Mouse (Mus musculus) right cerebral cortex, postnatal 4 days (tissue): ENCODE measurements around the gene 1600002K03Rik.

Source experiments
- DNase-seq: peaks from one replicate; pipeline ENCODE4 v3.0.0-alpha.2; 2022

The 1600002K03Rik gene

DNA sequence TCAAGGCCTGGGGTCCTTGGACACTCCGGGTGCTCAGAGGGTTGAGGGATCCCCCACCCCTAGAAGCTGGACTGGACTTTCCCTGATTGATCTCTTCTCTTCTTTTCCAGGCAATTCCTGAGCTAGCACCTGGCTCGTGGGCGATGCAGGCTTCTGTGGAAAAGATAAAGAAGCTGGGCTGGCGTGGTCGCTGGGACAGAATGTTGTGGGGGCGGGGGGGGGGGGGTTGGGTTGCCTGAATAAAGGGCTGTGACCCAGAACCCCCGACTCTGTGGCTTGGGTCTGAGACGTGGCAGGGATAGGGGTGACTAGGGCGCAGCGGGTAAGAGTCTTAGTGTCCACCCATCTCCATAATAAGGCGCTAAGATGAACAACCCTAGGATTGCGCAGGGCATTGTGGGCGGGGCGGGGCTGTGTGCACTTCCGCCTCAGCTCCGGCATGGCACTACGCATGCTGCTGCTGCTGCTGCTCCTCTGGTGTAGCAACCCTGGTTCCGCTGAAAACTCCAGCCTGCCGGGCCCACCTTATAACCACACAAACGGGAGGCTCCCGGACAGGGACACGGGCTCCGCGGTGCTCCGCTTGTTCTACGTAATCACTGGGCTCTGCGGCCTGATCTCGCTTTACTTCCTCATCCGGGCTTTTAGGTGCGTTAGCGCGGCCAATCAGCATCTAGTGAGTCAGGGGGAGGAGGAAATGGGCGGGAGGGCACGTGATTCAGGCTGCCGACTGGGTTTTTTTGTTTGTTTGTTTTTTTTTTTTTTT is at the start of gene 1600002K03Rik:
1600002K03Rik (plus strand) TSS at position 418 of the 766 bp plus-strand sequence.
- peak; percentile 81 for DNase-seq

DNA sequence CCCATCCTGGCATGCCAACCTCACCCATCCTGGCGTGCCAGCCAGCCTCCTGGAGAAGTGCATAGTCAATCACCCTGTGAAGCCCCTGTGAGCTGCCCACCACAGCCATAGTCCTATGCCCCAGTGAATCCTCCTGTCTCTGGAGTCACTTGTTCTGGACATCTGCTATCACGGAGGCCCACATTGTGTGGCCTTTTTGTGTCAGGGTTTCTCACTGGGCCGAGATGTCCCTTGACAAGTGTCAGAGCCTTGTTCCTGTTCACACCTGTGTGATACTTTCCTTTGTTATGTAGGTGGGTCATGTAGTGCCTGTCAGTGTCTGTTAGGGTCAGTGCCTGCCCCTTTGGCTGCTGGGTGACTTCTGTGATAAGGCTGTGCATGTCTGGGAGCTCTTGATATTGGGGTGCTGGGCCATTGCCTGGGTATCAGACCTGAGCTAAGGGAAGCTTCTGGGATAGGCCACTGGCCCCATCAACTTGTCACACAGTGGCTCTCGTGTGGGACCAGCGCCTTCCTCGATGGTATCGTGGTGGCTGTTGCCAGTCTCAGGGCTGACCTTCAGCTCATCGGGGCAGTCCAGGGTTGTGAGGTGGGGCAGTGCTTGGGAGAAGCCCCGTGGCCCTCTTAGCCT is 48.7 kb upstream of the 1600002K03Rik start:
- DNase-seq, result no peak

DNA sequence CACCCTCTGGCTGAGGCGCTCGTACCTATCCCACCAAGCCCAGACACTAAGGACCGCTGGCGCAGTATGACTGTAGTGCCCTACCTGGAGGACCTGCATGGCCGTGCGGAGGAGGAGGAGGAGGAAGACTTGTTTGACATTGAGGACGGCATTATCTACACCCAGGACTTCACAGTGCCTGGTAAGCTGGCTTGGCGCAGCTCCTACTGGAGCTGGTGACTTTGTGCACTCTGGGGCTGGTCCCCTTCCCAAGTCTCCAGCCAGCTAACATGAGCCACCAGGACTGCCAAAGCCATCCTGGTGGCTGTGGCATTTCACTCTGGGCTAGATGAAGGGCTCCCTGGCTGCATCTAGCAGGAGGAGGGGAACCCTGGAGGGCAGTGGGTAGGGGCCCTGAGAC is 44.8 kb upstream of the 1600002K03Rik start:
- DNase-seq, result no peak

- no peak for DNase-seq
These were observed 42.9 kb upstream of the 1600002K03Rik start for GRCm38 (mm10) chr10:80129846-80130245.

DNA sequence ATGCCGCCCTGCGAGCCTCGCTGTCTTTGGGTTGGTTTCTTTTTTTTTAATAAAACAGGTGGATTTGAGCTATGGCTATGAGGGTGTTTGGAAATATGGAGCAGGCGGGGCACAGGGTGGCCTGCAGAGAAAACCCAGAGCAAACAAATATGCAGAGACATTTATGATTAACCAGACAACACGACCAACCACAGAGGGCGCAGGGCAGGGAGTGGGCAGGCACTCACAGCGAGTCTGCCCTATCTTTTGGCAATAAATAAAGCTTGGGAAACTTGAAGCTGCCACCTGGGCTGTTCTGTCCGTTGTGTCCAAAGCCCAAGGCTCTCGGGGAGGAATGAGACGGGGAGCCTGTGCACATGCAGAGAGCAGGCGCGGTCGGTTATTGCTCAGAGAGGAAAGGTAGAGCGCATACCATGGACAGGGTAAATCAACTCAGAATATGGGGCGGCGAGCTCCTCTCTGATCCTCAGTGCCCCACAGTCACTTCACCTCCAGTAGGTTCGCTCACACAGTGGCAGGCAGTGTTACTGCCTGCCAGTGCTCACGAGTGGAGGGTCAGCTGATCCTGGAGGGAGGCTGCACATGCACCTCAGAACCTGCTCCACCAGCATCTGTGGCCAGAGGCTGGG is 42.2 kb upstream of the 1600002K03Rik start:
- DNase-seq, result peak; percentile 14

- DNase-seq, result peak; percentile 72
These were observed 41.3 kb upstream of the 1600002K03Rik start for GRCm38 (mm10) chr10:80131316-80131951.

GRCm38 (mm10) chr10:80131952-80132350 is 40.8 kb upstream of the 1600002K03Rik start:
- no peak for DNase-seq

DNA sequence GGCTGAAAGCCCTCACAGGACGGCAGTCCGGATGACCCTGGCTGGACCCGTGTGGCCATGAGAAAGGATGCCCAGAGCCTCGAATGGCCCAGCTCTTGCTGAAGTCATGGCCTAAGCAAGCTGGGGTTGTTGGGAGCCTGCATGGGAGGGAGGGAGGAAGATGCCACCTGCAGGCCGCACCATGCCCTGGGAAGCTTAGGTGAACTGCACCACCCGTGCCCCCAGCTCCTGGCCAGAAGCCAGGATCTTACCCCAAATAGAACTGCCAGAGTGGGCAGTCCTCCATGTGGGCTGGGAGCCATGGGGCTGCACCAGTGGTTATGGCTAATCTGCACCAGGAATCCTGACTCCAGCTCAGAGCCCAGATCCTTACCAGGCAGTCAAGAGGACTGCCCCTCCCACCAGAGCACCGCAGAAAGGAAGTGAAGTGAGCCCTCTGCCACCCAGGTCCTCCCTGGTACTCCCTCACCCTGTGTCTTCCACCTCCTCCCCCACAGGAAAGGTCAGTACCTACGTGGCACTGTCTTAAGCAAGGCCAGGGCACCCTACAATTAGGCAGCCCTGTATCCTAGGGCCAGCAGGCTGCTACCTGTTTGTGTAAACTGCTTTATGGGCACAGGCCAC is 39.4 kb upstream of the 1600002K03Rik start:
- no peak for DNase-seq

GRCm38 (mm10) chr10:80134421-80134820 is 38.3 kb upstream of the 1600002K03Rik start:
- DNase-seq, result no peak

DNA sequence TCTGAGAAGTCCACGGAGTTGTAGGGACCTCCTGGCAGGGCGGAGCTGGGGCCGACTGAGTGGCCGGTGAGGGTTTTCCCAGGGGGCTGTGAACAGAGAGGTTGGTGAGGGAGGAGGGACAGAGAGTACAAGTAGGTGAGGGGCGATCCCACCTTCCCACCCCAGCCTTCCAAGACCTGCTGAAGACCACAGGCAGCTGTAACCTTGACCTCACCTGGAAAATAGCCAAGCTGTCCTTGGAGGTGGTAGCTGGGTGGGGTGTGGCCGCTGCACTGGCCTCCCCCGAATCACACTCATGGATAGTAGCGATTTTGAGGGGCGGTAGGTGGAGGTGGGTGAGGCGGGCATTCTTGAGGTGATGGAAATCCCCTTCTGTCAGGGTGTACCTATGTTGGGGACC is 37.6 kb upstream of the 1600002K03Rik start:
- DNase-seq, result no peak

GRCm38 (mm10) chr10:80135641-80136040 is 37.1 kb upstream of the 1600002K03Rik start:
- DNase-seq, result no peak

DNA sequence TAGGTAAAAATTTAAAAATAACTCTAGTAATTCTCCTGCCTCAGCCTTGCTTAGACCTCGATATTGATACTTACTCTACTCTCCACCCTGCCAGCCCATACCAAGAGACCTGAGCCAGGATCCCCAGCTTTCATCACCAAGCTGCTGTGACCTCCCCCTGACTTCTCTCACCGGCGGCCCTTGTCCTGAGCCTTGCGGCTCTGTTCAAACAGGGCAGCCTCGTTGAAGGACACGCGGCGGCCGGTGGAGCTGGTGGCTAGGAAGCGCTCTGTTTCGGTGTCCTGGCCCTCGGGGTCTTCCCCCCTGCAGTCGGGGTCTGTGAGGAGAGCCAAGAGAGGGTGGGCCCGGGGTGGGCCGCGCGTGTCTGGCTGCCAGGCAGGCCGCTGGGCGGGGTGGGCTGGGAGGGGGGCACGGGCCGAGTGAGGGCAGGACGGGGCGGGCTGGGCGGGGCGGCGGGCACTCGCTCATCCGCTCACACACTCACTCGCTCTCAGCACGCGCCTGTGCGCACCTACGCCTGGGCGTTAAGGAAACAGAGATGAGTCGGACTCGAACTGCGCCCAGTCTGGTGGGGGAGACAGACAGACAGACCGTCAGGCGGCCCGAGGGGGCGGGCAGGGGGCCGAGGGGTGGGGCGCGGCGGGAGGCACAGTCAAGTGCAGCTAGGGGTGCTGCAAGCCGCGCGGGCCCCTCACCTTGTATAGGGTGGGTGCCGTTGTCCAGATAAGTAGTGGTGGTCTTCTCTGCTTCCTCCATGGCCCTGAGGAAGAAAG is 36.4 kb upstream of the 1600002K03Rik start:
- no peak for DNase-seq

GRCm38 (mm10) chr10:80136952-80137625 is 35.7 kb upstream of the 1600002K03Rik start:
- no peak for DNase-seq

DNA sequence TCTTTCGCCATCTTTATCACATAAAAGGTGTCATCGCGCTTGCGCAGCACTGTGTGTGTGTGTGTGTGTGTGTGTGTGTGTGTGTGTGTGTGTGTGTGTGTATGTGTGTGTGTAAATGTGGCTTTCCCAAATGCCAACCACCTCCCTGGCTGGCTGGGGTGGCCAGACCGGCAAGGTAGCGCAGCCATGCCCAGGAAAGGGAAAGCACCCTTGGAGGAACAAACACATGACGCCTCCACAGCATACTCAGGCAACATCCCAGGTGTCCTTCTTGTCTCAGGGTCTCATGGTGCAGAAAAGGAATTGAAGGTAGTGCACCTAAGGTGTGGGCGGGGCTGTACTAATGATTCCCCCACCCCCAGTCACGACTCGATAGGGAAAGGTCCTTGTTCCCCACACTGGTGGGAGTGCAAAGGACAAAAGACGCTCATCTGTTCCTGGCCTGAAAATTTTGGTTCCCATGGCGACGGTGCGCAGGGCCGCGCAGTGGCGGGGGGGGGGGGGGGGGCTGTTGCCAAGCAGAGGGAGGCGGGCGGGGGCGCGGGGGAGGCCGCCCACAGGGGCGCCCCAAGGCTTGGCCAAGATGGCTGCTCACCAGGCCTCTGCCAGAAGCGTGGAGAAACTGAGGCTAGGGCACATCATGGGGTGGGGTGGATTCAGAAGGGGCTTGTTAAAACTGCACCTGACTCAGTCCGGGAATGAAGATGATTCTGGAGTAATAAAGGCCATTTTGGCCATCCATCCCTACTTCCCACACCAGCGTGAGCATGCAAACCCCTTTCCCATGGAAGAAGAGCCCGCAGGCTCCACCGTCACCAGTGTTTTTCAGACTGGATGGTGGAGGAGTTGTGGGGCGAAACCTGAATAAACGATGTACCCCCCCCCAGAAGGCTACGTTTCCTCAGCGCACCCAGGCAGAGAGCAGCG is 34.9 kb upstream of the 1600002K03Rik start:
- no peak for DNase-seq

DNA sequence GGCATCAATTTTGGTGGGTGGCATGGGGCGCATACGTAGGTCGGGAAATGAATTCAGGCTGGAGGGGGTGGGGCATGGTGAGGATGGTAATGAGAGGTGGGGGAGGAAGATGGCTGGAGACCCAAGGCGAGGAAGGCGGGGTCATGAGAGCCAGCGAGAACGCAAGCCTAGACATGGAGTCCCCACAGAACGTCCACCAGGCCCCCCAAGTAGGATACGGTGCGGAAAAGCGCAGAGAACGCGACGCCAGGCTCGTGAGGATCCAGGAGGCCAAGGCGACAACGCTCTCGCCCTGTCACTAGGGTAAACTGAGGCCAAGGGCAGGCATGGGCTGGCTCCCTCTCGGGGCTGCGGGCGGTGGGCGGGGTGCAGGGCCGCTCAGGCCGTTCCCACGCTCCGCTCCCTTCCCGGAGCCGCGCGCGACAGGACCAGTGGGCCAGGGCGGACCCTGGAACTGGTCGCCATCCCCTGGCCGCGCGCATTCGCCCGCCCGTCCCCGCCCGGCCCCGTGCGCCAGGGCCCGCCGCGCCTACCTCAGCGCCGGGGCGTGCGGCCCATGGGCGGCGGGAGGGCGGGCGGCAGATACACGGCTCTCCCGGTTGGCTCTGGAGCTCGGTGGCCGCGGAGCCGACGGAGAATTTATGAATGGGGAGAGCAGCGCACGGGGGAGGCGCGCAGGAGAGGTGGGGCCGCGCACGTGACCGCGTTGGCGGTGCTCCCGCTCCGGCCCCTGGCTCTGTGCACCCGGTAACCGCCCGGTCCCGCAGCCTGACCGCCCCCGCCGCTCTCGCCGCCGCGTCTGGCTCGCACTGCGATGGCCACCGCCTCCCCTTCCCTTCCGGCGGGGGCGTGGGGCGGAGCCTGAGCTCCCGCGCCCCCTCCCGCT is 33.9 kb upstream of the 1600002K03Rik start, which contains the start of gene Atp5d:
Atp5d (plus strand) TSS at position 80 of the 886 bp plus-strand sequence.
- peak; percentile 70 for DNase-seq

DNA sequence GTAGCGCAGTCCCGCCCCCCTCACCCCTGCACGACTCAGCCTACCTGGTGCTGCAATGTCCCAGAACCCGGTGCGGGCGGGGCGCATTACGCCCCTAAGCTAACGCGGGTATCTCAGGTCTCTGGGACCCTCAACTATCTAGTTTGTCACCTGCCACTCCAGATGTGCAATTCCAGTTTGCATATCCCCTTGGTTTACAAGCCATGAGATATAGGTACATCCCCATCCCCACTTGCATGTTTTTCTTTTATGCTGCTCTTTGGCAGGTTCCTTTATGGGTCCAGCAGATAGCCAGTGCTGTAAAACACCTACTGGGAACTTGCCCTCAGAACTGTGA is 33.3 kb upstream of the 1600002K03Rik start:
- DNase-seq, result no peak

- no peak for DNase-seq
These were observed 32.6 kb upstream of the 1600002K03Rik start for GRCm38 (mm10) chr10:80139975-80140665.

GRCm38 (mm10) chr10:80140666-80141035 is 32.1 kb upstream of the 1600002K03Rik start, which contains the start of gene Cbarp:
Gene Cbarp (minus strand): TSS chr10:80140835.
- DNase-seq, result no peak

- DNase-seq, result peak; percentile 90
These were observed 31.5 kb upstream of the 1600002K03Rik start for GRCm38 (mm10) chr10:80141243-80141642.
